Mouse (Mus musculus): Measurements from ENCODE around the gene Slc35b4.

- TF ChIP-seq CTCF (IDR thresholded peaks at IDR 0.05; ENCODE audit: low read depth) (no peak), EP300 (IDR thresholded peaks at IDR 0.05; ENCODE audit: low read depth) (no peak; the same call in 1 of the 2 replicates)
Observed at GRCm38 (mm10) chr6:34156057-34156456, 20.9 kb downstream of the Slc35b4 start.

All from liver, embryonic 14.5 days (tissue).